Mouse (Mus musculus) C2C12 (cell line): ENCODE measurements around the gene Gramd1b. TPM values are rescaled to one million over a fixed set of nuclear protein-coding genes. Genes with fewer than 3 reads are reported as not detected.

Experiments
- H3K27me3 ChIP-seq: one replicate; pipeline ENCODE4 v1.6.1; 2011; ENCODE audit not compliant: control insufficient read depth, insufficient read depth, insufficient read length
- H3K36me3 ChIP-seq: one replicate; pipeline ENCODE4 v1.6.1; 2011; ENCODE audit not compliant: control insufficient read depth, insufficient read depth
- H3K4me3 ChIP-seq: one replicate; pipeline ENCODE4 v1.5.1; 2011; ENCODE audit warnings: mild to moderate bottlenecking, control low read depth; ENCODE audit not compliant: poor library complexity, insufficient read depth, severe bottlenecking
- H3K79me2 ChIP-seq: one replicate; pipeline ENCODE4 v1.6.1; 2011; ENCODE audit not compliant: control insufficient read depth, insufficient read depth
- H3K79me3 ChIP-seq: one replicate; pipeline ENCODE4 v1.6.1; 2011; ENCODE audit warnings: low read depth, control low read depth
- H3ac ChIP-seq: one replicate; pipeline ENCODE3; 2011; ENCODE audit warnings: low read depth; ENCODE audit not compliant: control insufficient read depth, insufficient read length
- CEBPB ChIP-seq: IDR thresholded peaks from one replicate; pipeline ENCODE4 v1.6.1; 2011; ENCODE audit warnings: low read depth, mild to moderate bottlenecking, control low read depth, moderate library complexity
- CTCF ChIP-seq: IDR thresholded peaks from one replicate; pipeline ENCODE4 v1.5.1; 2011; ENCODE audit not compliant: control insufficient read depth, insufficient read depth, insufficient read length
- FOSL1 ChIP-seq: IDR thresholded peaks from one replicate; pipeline ENCODE4 v1.8.0; 2011; ENCODE audit warnings: mild to moderate bottlenecking, low read length; ENCODE audit not compliant: poor library complexity, insufficient read depth, severe bottlenecking
- MAX ChIP-seq: IDR thresholded peaks from one replicate; pipeline ENCODE4 v1.6.1; 2011; ENCODE audit warnings: mild to moderate bottlenecking, control low read depth
- MYOD1 ChIP-seq: IDR thresholded peaks from one replicate; pipeline ENCODE4 v1.6.1; 2011; ENCODE audit warnings: low read depth; ENCODE audit not compliant: control insufficient read depth, insufficient read length
- MYOG ChIP-seq: IDR thresholded peaks from one replicate; pipeline ENCODE4 v1.6.1; 2011; ENCODE audit not compliant: control insufficient read depth, insufficient read length; ENCODE audit errors: extremely low read depth
- USF1 ChIP-seq: IDR thresholded peaks from one replicate; pipeline ENCODE4 v1.6.1; 2011; ENCODE audit warnings: low read depth, mild to moderate bottlenecking, control low read depth, moderate library complexity
- polyA plus RNA-seq: library from polyadenylated mRNA; unstranded; fragments of >200 nt; fragmentation: generic; extraction: Trizol; gene quantifications from one replicate; pipeline ENCODE4 v1.2.1, GENCODE M21; 2012; ENCODE audit warnings: missing spikeins

Gramd1b gene
- polyA plus RNA-seq, 1 experiment: 3.7 TPM

GRCm38 (mm10) chr9:40389175-40389574, 142.0 kb downstream of the Gramd1b start:
- H3K79me2 ChIP-seq: no peaks in the 10 kb centered on the region
- no peak overlapping the region for H3ac ChIP-seq
- TF ChIP-seq MAX (no peak), FOSL1 (no peak), CEBPB (no peak), USF1 (no peak), CTCF (no peak), MYOG (no peak), MYOD1 (no peak)
- H3K79me3 ChIP-seq: no peaks in the 10 kb centered on the region
- no peak overlapping the region for H3K4me3 ChIP-seq
- H3K36me3 ChIP-seq: no peaks in the 10 kb centered on the region
- no peaks in the 10 kb centered on the region for H3K27me3 ChIP-seq

- TF ChIP-seq MAX (no peak), FOSL1 (no peak), MYOD1 (no peak), CEBPB (no peak)
- no peaks in the 10 kb centered on the region for H3K27me3 ChIP-seq
- no peak overlapping the region for H3K4me3 ChIP-seq
- no peak overlapping the region for H3ac ChIP-seq
- no peaks in the 10 kb centered on the region for H3K36me3 ChIP-seq
- no peaks in the 10 kb centered on the region for H3K79me2 ChIP-seq
- H3K79me3 ChIP-seq: no peaks in the 10 kb centered on the region
These were observed 146.4 kb downstream of the Gramd1b start for GRCm38 (mm10) chr9:40384781-40385180.

GRCm38 (mm10) chr9:40382508-40382907, 148.7 kb downstream of the Gramd1b start:
- no peaks in the 10 kb centered on the region for H3K27me3 ChIP-seq
- H3K79me3 ChIP-seq: no peaks in the 10 kb centered on the region
- TF ChIP-seq CTCF: no peak
- TF ChIP-seq CEBPB: no peak
- no peak for TF ChIP-seq MYOD1
- TF ChIP-seq MYOG: no peak
- no peak for TF ChIP-seq USF1
- TF ChIP-seq MAX: no peak
- TF ChIP-seq FOSL1: no peak
- no peaks in the 10 kb centered on the region for H3K79me2 ChIP-seq
- H3K36me3 ChIP-seq: no peaks in the 10 kb centered on the region
- H3K4me3 ChIP-seq: no peak overlapping the region
- H3ac ChIP-seq: no peak overlapping the region

- TF ChIP-seq CTCF (no peak), FOSL1 (no peak), MAX (no peak), MYOG (no peak), MYOD1 (no peak), CEBPB (no peak), USF1 (no peak)
- no peak overlapping the region for H3K4me3 ChIP-seq
- no peaks in the 10 kb centered on the region for H3K79me3 ChIP-seq
- H3K79me2 ChIP-seq: no peaks in the 10 kb centered on the region
- H3K27me3 ChIP-seq: no peaks in the 10 kb centered on the region
- H3ac ChIP-seq: no peak overlapping the region
- H3K36me3 ChIP-seq: no peaks in the 10 kb centered on the region
These were observed 149.5 kb downstream of the Gramd1b start for GRCm38 (mm10) chr9:40381416-40382411.

- Histone ChIP-seq H3K79me2 (no peaks in the 10 kb centered on the region), H3K36me3 (no peaks in the 10 kb centered on the region), H3K4me3 (no peak overlapping the region), H3K79me3 (no peaks in the 10 kb centered on the region), H3K27me3 (no peaks in the 10 kb centered on the region), H3ac (no peak overlapping the region)
- no peak for TF ChIP-seq FOSL1
- no peak for TF ChIP-seq CEBPB
- TF ChIP-seq MAX: no peak
- TF ChIP-seq CTCF: no peak
- TF ChIP-seq MYOG: no peak
- TF ChIP-seq MYOD1: no peak
- TF ChIP-seq USF1: no peak
These were observed 154.3 kb downstream of the Gramd1b start for GRCm38 (mm10) chr9:40376711-40377410.
